Mouse (Mus musculus) limb, embryonic 15.5 days (tissue): Measurements from ENCODE around the gene Olfr766-ps1. TPM values are rescaled to one million over a fixed set of nuclear protein-coding genes. Genes with fewer than 3 reads are reported as not detected.
"Not testable (repeated sequence)": the region's sequence is repeated elsewhere in the genome, so short reads cannot be mapped to it uniquely, and the experiment has no call there.

ENCODE experiments used
- ATAC-seq: fragments of 200-750 bp; cut with Nextera tagmentation; 2 replicates; pipeline ENCODE4 v1.8.0; 2017; ENCODE audit warnings: low read depth, moderate TSS enrichment; ENCODE audit not compliant: insufficient number of reproducible peaks, low FRiP score, low TSS enrichment
- H3K27ac ChIP-seq: fragments of 300-500 bp; sonication (generic); 2 replicates; pipeline ENCODE4 v1.5.1; 2015; ENCODE audit warnings: moderate library complexity, mild to moderate bottlenecking, inconsistent platforms
- H3K27me3 ChIP-seq: fragments of 300-500 bp; sonication (generic); 2 replicates; pipeline ENCODE4 v1.6.1; 2015; ENCODE audit warnings: inconsistent platforms
- H3K36me3 ChIP-seq: fragments of 300-500 bp; sonication (generic); 2 replicates; pipeline ENCODE4 v1.6.1; 2015; ENCODE audit warnings: inconsistent platforms
- H3K4me1 ChIP-seq: fragments of 300-500 bp; sonication (generic); 2 replicates; pipeline ENCODE4 v1.6.1; 2015; ENCODE audit warnings: inconsistent platforms
- H3K4me2 ChIP-seq: fragments of 300-500 bp; sonication (generic); 2 replicates; pipeline ENCODE4 v1.6.1; 2015; ENCODE audit warnings: mild to moderate bottlenecking, inconsistent platforms
- H3K4me3 ChIP-seq: fragments of 300-500 bp; sonication (generic); 2 replicates; pipeline ENCODE4 v1.5.1; 2015; ENCODE audit warnings: mild to moderate bottlenecking, inconsistent platforms
- H3K9ac ChIP-seq: fragments of 300-500 bp; sonication (generic); 2 replicates; pipeline ENCODE4 v1.6.1; 2015; ENCODE audit warnings: inconsistent platforms
- H3K9me3 ChIP-seq: fragments of 300-500 bp; sonication (generic); 2 replicates; pipeline ENCODE4 v1.6.1; 2016; ENCODE audit warnings: inconsistent platforms
- WGBS: fragments of 180-500 bp; shearing (Covaris S2); methylation state at CpG from one replicate; pipeline ENCODE4 v1.1.7; 2015; 5-methylcytosine and 5-hydroxymethylcytosine counted together
- polyA plus RNA-seq: library from polyadenylated mRNA; unstranded; fragments of >200 nt; fragmentation: Nextera tagmentation; extraction: Ambion mirVana; gene quantifications from 2 replicates; pipeline ENCODE4 v1.2.1, GENCODE M21; 2015

The Olfr766-ps1 gene
- polyA plus RNA-seq: not detected in 2 replicates

GRCm38 (mm10) chr10:129068877-129069276 is at the start of gene Olfr766-ps1:
Olfr766-ps1 (minus strand) TSS chr10:129068977.
- no peaks in the 10 kb centered on the region for H3K27me3 ChIP-seq
- H3K9ac ChIP-seq: no peak within 1 kb of the TSS
- 77% methylated on average over 2 of the region's 2 CpGs for WGBS
- H3K9me3 ChIP-seq: no peaks in the 10 kb centered on the region
- H3K4me3 ChIP-seq: no peak within 1 kb of the TSS
- H3K4me2 ChIP-seq: no peak within 1 kb of the TSS
- no peaks in the 10 kb centered on the region for H3K4me1 ChIP-seq
- H3K27ac ChIP-seq: no peak within 1 kb of the TSS
- H3K36me3 ChIP-seq: no peaks in the 10 kb centered on the region
- no peak for ATAC-seq

DNA sequence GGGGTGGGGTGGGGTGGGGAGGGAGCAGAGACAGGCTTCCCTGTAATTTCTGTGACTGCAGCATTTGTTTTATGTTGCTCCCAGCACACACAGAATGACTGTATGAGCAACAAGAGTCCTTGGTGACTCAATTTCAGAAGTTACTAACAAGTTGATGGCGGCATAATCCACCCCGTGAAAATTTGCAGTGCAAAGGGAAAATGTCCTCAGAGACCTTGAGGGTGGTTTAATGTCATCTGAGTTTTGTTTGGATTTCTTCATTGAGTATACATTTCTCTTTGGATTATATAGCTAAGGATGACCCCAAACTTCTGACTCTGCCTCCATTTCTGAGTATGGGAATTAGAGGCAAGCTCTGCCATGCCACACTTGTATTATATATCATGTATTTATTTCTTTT is 49.0 kb upstream of the Olfr766-ps1 start, which contains the start of gene Olfr769:
Gene Olfr769, minus strand, starts transcription at position 101 of the 400 bp plus-strand sequence.
- no peak within 1 kb of the TSS for H3K4me3 ChIP-seq
- no peaks in the 10 kb centered on the region for H3K4me1 ChIP-seq
- H3K27ac ChIP-seq: no peak within 1 kb of the TSS
- no peak within 1 kb of the TSS for H3K9ac ChIP-seq
- 80% methylated on average over 2 of the region's 2 CpGs for WGBS
- H3K27me3 ChIP-seq: no peaks in the 10 kb centered on the region
- no peak for ATAC-seq
- no peaks in the 10 kb centered on the region for H3K36me3 ChIP-seq
- no peaks in the 10 kb centered on the region for H3K9me3 ChIP-seq
- no peak within 1 kb of the TSS for H3K4me2 ChIP-seq

GRCm38 (mm10) chr10:129115146-129115545 is 46.4 kb upstream of the Olfr766-ps1 start:
- Histone ChIP-seq H3K9ac (no peak overlapping the region), H3K4me1 (no peaks in the 10 kb centered on the region), H3K4me2 (no peak overlapping the region), H3K4me3 (no peak overlapping the region), H3K27me3 (no peaks in the 10 kb centered on the region), H3K9me3 (no peaks in the 10 kb centered on the region), H3K27ac (no peak overlapping the region), H3K36me3 (no peaks in the 10 kb centered on the region)
- WGBS: 88% methylated on average over 3 of the region's 3 CpGs
- no peak for ATAC-seq

DNA sequence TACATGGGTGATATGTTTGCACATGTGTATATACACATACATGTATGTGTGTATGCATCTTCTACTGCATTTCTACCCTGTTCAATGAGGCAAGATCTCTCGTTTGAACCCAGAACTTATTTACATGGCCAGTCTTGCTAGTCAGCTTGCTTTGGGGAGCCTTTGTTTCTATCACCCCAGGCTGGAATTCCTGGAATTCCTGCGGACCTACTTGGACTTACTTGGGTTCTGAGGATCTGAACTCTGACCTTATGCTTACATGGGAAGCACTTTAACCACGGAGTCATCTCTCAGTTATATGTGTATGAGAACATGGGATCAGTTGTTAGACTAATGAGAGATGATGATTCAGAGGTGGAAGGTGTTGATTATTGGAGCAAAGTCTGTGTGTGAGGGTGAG is 32.5 kb upstream of the Olfr766-ps1 start:
- Histone ChIP-seq H3K9me3 (no peaks in the 10 kb centered on the region), H3K4me2 (no peak overlapping the region), H3K4me3 (no peak overlapping the region), H3K36me3 (no peaks in the 10 kb centered on the region), H3K4me1 (no peaks in the 10 kb centered on the region), H3K27me3 (no peaks in the 10 kb centered on the region), H3K27ac (no peak overlapping the region), H3K9ac (no peak overlapping the region)
- no peak for ATAC-seq
- 47% methylated on average over 3 of the region's 3 CpGs for WGBS

GRCm38 (mm10) chr10:129099275-129099674 is 30.5 kb upstream of the Olfr766-ps1 start, which contains the start of gene Olfr768:
Olfr768 (minus strand) TSS chr10:129099375.
- Histone ChIP-seq H3K4me2 (no peak within 1 kb of the TSS), H3K27me3 (no peaks in the 10 kb centered on the region), H3K9me3 (no peaks in the 10 kb centered on the region), H3K36me3 (no peaks in the 10 kb centered on the region), H3K9ac (no peak within 1 kb of the TSS), H3K4me1 (no peaks in the 10 kb centered on the region), H3K27ac (no peak within 1 kb of the TSS), H3K4me3 (no peak within 1 kb of the TSS)
- 71% methylated on average over 1 of the region's 1 CpGs for WGBS
- no peak for ATAC-seq

- H3K4me1 ChIP-seq, H3K9me3 ChIP-seq, H3K27me3 ChIP-seq, H3K4me3 ChIP-seq, ATAC-seq, H3K9ac ChIP-seq, H3K36me3 ChIP-seq, H3K27ac ChIP-seq, H3K4me2 ChIP-seq: not testable (repeated sequence)
These were observed 14.0 kb upstream of the Olfr766-ps1 start, which contains the start of gene Olfr767 for GRCm38 (mm10) chr10:129082810-129083209. Olfr767 (minus strand) TSS chr10:129082910.

DNA sequence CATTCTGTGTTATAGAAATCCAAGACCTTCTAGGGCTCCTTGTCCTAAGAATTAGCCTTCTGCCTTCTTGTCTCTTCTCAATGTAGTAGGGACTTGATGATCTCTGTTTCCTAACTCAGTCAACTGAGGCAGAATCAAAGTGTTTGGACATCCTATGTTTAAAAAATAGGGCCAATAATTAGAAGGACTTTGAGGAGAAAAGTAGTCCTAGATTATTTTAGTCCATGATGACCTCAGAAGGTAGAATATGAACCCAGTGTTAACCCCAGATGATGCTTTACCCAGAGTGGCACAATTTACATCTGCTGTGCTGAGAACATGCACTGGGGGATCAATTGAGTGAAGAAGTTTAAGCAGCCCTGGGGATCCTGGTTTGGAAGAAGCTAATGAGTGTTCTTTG is 18.9 kb downstream of the Olfr766-ps1 start, which contains the start of gene Olfr765:
Gene Olfr765, minus strand, starts transcription at position 101 of the 400 bp plus-strand sequence.
- H3K9ac ChIP-seq, H3K4me1 ChIP-seq, H3K36me3 ChIP-seq, H3K4me2 ChIP-seq, H3K27ac ChIP-seq, H3K9me3 ChIP-seq, H3K4me3 ChIP-seq, H3K27me3 ChIP-seq, ATAC-seq: not testable (repeated sequence)

DNA sequence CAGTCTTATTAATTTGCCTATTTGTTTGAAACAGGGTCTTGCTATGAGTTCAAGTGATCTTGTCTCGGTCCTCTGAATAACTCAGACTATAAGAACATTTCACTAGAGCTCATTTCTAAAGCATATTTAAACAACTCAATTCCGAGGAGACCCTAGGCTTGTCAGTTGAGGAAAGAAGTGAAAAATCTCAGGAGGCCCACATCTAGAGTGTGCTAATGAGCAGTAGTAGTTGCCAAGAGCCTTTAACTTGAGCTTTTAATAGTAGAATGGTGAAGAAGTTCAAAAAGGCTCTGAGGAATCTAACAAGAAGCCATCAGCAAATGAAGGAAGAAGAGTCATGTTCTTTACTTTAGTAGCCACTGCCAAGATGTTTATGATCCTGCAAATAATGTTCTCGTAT is 29.0 kb downstream of the Olfr766-ps1 start, which contains the start of gene Olfr764-ps1:
Gene Olfr764-ps1, minus strand, starts transcription at position 101 of the 400 bp plus-strand sequence.
- H3K4me3 ChIP-seq: no peak within 1 kb of the TSS
- H3K36me3 ChIP-seq: no peaks in the 10 kb centered on the region
- 73% methylated on average over 3 of the region's 3 CpGs for WGBS
- H3K4me2 ChIP-seq: no peak within 1 kb of the TSS
- no peak for ATAC-seq
- H3K9me3 ChIP-seq: no peaks in the 10 kb centered on the region
- H3K27me3 ChIP-seq: no peaks in the 10 kb centered on the region
- no peak within 1 kb of the TSS for H3K27ac ChIP-seq
- H3K4me1 ChIP-seq: no peaks in the 10 kb centered on the region
- no peak within 1 kb of the TSS for H3K9ac ChIP-seq

GRCm38 (mm10) chr10:129028343-129028742 is 40.4 kb downstream of the Olfr766-ps1 start:
- H3K9me3 ChIP-seq: no peaks in the 10 kb centered on the region
- no peak overlapping the region for H3K9ac ChIP-seq
- no peaks in the 10 kb centered on the region for H3K27me3 ChIP-seq
- 75% methylated on average over 2 of the region's 2 CpGs for WGBS
- H3K36me3 ChIP-seq: no peaks in the 10 kb centered on the region
- H3K4me3 ChIP-seq: no peak overlapping the region
- H3K4me2 ChIP-seq: no peak overlapping the region
- no peak for ATAC-seq
- H3K27ac ChIP-seq: no peak overlapping the region
- H3K4me1 ChIP-seq: no peaks in the 10 kb centered on the region

GRCm38 (mm10) chr10:129026018-129026662 is 42.6 kb downstream of the Olfr766-ps1 start:
- WGBS: 57% methylated on average over 3 of the region's 3 CpGs
- H3K4me3 ChIP-seq: no peak overlapping the region
- no peak for ATAC-seq

GRCm38 (mm10) chr10:129023319-129023718 is 45.5 kb downstream of the Olfr766-ps1 start:
- Histone ChIP-seq H3K27me3 (no peaks in the 10 kb centered on the region), H3K36me3 (no peaks in the 10 kb centered on the region), H3K4me3 (no peak overlapping the region), H3K9me3 (no peaks in the 10 kb centered on the region), H3K4me1 (no peaks in the 10 kb centered on the region), H3K27ac (no peak overlapping the region), H3K9ac (no peak overlapping the region), H3K4me2 (no peak overlapping the region)
- ATAC-seq: no peak

More at GRCm38 (mm10) chr10:129026018-129026662, 42.6 kb downstream of the Olfr766-ps1 start:
- no peak overlapping the region for H3K4me2 ChIP-seq
- no peaks in the 10 kb centered on the region for H3K9me3 ChIP-seq
- no peak overlapping the region for H3K27ac ChIP-seq
- H3K27me3 ChIP-seq: no peaks in the 10 kb centered on the region
- no peak overlapping the region for H3K9ac ChIP-seq
- H3K4me1 ChIP-seq: no peaks in the 10 kb centered on the region
- no peaks in the 10 kb centered on the region for H3K36me3 ChIP-seq

DNA sequence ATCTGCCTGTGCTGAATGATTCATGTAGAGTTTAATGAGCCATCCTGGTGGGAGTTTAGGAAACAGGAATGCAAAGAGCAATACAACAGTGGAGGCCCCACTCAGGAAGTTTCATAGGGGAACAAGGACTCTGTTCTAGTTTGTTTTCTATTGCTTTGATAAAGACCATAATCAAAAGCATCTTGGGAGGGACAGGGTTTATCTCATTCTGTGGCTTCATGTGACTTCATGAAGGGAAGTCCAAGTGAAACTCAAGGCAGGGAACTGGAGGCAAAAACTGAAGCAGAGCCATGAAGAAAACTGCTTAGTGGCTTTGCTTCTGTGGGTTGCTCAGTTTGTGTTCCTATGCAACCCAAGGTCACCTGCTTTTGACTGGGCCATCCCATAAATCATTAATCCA is 54.3 kb downstream of the Olfr766-ps1 start:
- Histone ChIP-seq H3K4me3 (no peak overlapping the region), H3K4me2 (no peak overlapping the region), H3K27me3 (no peaks in the 10 kb centered on the region), H3K36me3 (no peaks in the 10 kb centered on the region), H3K27ac (no peak overlapping the region), H3K4me1 (no peaks in the 10 kb centered on the region), H3K9ac (no peak overlapping the region), H3K9me3 (no peaks in the 10 kb centered on the region)
- ATAC-seq: no peak
